Mouse (Mus musculus) limb, embryonic 14.5 days (tissue): Measurements from ENCODE around the gene Keap1. TPM values are rescaled to one million over a fixed set of nuclear protein-coding genes. Genes with fewer than 3 reads are reported as not detected.
"Not testable (repeated sequence)": the region's sequence is repeated elsewhere in the genome, so short reads cannot be mapped to it uniquely, and the experiment has no call there.

Experiments
- ATAC-seq: fragments of 200-750 bp; cut with Nextera tagmentation; 2 replicates; pipeline ENCODE4 v1.8.0; 2017; ENCODE audit warnings: low read depth, moderate number of reproducible peaks, moderate TSS enrichment; ENCODE audit not compliant: low FRiP score
- DNase-seq: peaks from one replicate; pipeline ENCODE4 v3.0.0-alpha.2; 2015; ENCODE audit warnings: low spot score
- H3K27ac ChIP-seq: fragments of 300-500 bp; sonication (generic); replicated peaks from 2 replicates; pipeline ENCODE4 v1.5.1; 2014; ENCODE audit warnings: low read depth, mild to moderate bottlenecking, low read length, moderate library complexity, mixed read lengths
- H3K27me3 ChIP-seq: fragments of 300-500 bp; sonication (generic); 2 replicates; pipeline ENCODE4 v1.6.1; 2014; ENCODE audit warnings: low read length, mixed read lengths; ENCODE audit not compliant: control insufficient read depth, insufficient read depth
- H3K36me3 ChIP-seq: fragments of 300-500 bp; sonication (generic); 2 replicates; pipeline ENCODE4 v1.6.1; 2014; ENCODE audit warnings: mild to moderate bottlenecking, low read length, moderate library complexity, mixed read lengths; ENCODE audit not compliant: control insufficient read depth, insufficient read depth
- H3K4me1 ChIP-seq: fragments of 300-500 bp; sonication (generic); 2 replicates; pipeline ENCODE4 v1.6.1; 2014; ENCODE audit warnings: antibody characterized with exemption, low read length, mixed read lengths; ENCODE audit not compliant: control insufficient read depth, insufficient read depth
- H3K4me2 ChIP-seq: fragments of 300-500 bp; sonication (generic); replicated peaks from 2 replicates; pipeline ENCODE4 v1.6.1; 2014; ENCODE audit warnings: low read depth, mild to moderate bottlenecking, low read length, moderate library complexity; ENCODE audit not compliant: severe bottlenecking
- H3K4me3 ChIP-seq: fragments of 300-500 bp; sonication (generic); replicated peaks from 2 replicates; pipeline ENCODE4 v1.5.1; 2014; ENCODE audit warnings: low read length
- H3K9ac ChIP-seq: fragments of 300-500 bp; sonication (generic); 2 replicates; pipeline ENCODE4 v1.6.1; 2014; ENCODE audit warnings: mild to moderate bottlenecking, low read depth, low read length, moderate library complexity; ENCODE audit not compliant: severe bottlenecking
- H3K9me3 ChIP-seq: fragments of 300-500 bp; sonication (generic); 2 replicates; pipeline ENCODE4 v1.6.1; 2016; ENCODE audit warnings: low read length; ENCODE audit not compliant: control insufficient read depth
- POLR2A ChIP-seq: fragments of 200-500 bp; IDR thresholded peaks from 2 replicates; pipeline ENCODE4 v1.8.0; 2012; ENCODE audit warnings: inconsistent platforms, mild to moderate bottlenecking, moderate library complexity, borderline replicate concordance; ENCODE audit not compliant: insufficient read depth, insufficient read length; ENCODE audit errors: extremely low read depth
- WGBS: fragments of 180-500 bp; shearing (Covaris S2); extraction: QIAGEN DNeasy Blood & Tissue Kit; methylation state at CpG from one replicate; pipeline ENCODE4 v1.1.7; 2014; 5-methylcytosine and 5-hydroxymethylcytosine counted together
- polyA plus RNA-seq, 2 experiments: library from polyadenylated mRNA; depleted of rRNA in 1 of 2; stranded (reverse) in 1 of 2; unstranded in 1 of 2; fragments of >200 nt; fragmentation: Nextera tagmentation in 1 of 2; extraction: Ambion mirVana in 1 of 2; gene quantifications; 2 replicates each; pipeline versions ENCODE4 v1.2.1 to v1.2.3; 2012 to 2014

Keap1 gene
- polyA plus RNA-seq, 2 experiments = 50.4 to 52.8 TPM

DNA sequence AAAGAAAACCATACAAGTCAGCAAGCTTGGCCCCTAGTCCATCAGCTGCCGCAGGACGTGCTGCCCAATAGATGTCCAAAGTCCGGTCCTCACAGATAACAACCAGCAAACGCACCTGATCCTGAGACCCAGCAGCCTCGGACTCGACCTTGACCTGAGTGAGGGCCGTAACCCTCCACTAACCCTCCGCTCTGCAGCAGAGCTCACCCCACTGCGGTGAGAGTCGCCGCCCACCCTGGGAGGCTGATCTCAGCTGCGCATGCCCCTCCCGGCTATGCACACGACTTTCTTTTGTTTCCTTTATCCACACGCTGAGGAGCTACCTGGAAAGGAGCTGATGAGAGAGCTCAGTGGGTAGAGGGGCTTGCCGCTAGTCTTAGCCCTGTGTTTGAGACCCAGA is 11.8 kb downstream of the Keap1 start:
- H3K36me3 ChIP-seq = peaks cover 34% of the 10 kb centered on the region
- 19% methylated on average over 16 of the region's 16 CpGs for WGBS
- DNase-seq = peak; percentile 49
- no peaks in the 10 kb centered on the region for H3K27me3 ChIP-seq
- peak overlapping the region; percentile 24 for H3K4me3 ChIP-seq
- H3K9me3 ChIP-seq = no peaks in the 10 kb centered on the region
- ATAC-seq = peak; percentile 55; the same call in 1 of the 2 replicates
- no peak for TF ChIP-seq POLR2A
- H3K27ac ChIP-seq = peak overlapping the region; percentile 61; the same call in 1 of the 2 replicates
- peaks cover 7% of the 10 kb centered on the region for H3K4me1 ChIP-seq
- peak overlapping the region; percentile 47 for H3K4me2 ChIP-seq
- H3K9ac ChIP-seq = peak overlapping the region; percentile 40

DNA sequence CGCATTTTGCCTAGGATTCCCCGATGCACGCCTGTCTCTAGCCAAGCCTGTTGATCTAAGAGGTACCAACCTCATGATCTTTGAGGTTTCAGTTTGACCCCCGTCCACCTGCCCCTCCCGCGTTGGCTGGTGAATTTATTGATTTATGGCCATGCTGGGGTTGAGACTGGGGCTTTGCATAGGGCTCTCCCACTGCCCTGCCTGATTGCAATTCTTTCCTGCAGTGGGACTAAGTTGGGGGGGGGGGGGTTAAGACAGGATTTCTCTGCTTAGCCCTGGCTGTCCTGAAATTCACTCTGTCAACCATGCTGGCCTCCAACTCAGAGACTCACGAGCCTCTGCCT is 13.8 kb downstream of the Keap1 start:
- Histone ChIP-seq H3K4me3 (peak overlapping the region; percentile 35), H3K9ac (no peak overlapping the region; the same call in 1 of the 2 replicates)

DNA sequence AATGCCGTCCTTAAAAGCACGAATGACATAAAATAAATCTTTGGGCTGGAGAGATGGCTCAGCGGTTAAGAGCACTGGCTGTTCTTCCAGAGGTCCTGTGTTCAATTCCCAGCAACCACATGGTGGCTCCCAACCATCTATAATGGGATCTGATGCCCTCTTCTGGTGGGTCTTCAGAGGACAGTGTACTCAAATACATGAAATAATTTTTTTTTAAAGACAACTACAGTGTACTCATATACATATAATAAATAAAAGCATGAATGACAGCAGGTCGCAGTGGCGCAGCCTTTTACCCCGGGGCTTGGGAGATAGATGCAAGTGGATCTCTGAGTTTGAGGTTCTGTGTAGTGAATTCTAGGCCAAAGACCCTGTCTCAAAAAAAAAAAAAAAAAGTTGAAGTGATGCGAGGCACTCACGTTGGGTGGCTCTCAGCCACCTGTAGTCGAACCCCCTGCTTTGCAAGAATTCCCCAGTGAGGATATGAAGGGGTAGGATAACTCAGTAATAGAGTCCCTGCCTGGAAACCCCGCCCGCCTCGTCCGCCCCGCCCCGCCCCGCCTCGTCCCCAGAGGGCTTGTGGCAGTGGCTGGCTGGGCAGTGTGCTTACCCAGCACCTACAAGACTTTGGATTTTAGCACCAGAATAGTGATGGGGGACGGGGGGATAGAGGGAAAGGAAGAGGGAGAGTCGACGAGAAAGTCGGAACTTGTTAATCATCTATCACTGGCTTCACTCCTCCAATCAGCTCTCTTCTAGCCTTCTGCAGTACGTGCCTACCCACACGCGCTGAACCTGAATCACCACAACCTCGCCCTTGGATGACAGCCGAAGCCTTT is 14.4 kb downstream of the Keap1 start:
- WGBS = 18% methylated on average over 26 of the region's 26 CpGs
- H3K4me1 ChIP-seq = peaks cover 10% of the 10 kb centered on the region
- H3K9ac ChIP-seq = peak overlapping the region; percentile 31; the same call in 1 of the 2 replicates
- no peaks in the 10 kb centered on the region for H3K27me3 ChIP-seq
- no peak overlapping the region for H3K27ac ChIP-seq
- H3K36me3 ChIP-seq = peaks cover 8% of the 10 kb centered on the region
- ATAC-seq (peak; percentile 27; the same call in 1 of the 2 replicates), DNase-seq (peak; percentile 67)
- peak overlapping the region; percentile 60 for H3K4me2 ChIP-seq
- TF ChIP-seq POLR2A = no peak
- H3K9me3 ChIP-seq = no peaks in the 10 kb centered on the region
- peak overlapping the region; percentile 35 for H3K4me3 ChIP-seq

More for the DNA sequence above, 13.8 kb downstream of the Keap1 start:
- H3K9me3 ChIP-seq = no peaks in the 10 kb centered on the region
- no peak for DNase-seq
- 10% methylated on average over 7 of the region's 7 CpGs for WGBS
- no peak overlapping the region for H3K27ac ChIP-seq
- no peak for TF ChIP-seq POLR2A
- peaks cover 14% of the 10 kb centered on the region for H3K36me3 ChIP-seq
- H3K27me3 ChIP-seq = no peaks in the 10 kb centered on the region
- ATAC-seq = no peak
- H3K4me1 ChIP-seq = peaks cover 10% of the 10 kb centered on the region
- peak overlapping the region; percentile 60 for H3K4me2 ChIP-seq

DNA sequence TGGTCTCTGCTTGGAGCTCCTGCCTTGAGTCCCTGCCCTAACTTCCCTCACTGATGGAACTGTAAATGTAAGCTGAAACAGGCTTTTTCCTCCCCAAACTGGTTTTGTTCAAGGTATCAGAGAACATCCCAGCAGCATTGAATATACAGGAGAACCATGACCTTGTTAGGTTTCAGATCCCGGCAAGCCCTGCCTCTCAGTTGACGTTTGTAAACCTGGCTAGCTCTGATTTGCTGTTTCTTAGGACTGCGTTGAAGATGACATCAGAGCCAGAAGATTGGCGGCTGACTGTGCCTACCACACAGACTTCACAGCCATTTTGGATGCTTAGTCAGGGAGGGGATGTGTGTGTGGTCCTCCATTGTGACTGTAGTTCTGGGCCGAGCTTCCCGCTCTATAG is 15.3 kb downstream of the Keap1 start:
- no peak for ATAC-seq
- Histone ChIP-seq H3K27ac (no peak overlapping the region), H3K9me3 (no peaks in the 10 kb centered on the region), H3K4me1 (peaks cover 10% of the 10 kb centered on the region), H3K4me3 (no peak overlapping the region), H3K27me3 (no peaks in the 10 kb centered on the region), H3K36me3 (no peaks in the 10 kb centered on the region), H3K9ac (no peak overlapping the region), H3K4me2 (no peak overlapping the region)
- DNase-seq = no peak
- 91% methylated on average over 6 of the region's 6 CpGs for WGBS
- no peak for TF ChIP-seq POLR2A

GRCm38 (mm10) chr9:21223490-21223889 is 15.7 kb downstream of the Keap1 start:
- 94% methylated on average over 1 of the region's 2 CpGs for WGBS
- not testable (repeated sequence) for DNase-seq, H3K36me3 ChIP-seq, H3K9me3 ChIP-seq, ATAC-seq, H3K4me2 ChIP-seq, H3K4me3 ChIP-seq, H3K9ac ChIP-seq, H3K27ac ChIP-seq, H3K27me3 ChIP-seq
- H3K4me1 ChIP-seq = peaks cover 10% of the 10 kb centered on the region
